Mouse (Mus musculus): ENCODE data around the gene Ddx3x.
"Not testable (repeated sequence)": the region's sequence is repeated elsewhere in the genome, so short reads cannot be mapped to it uniquely, and the experiment has no call there.

The Ddx3x gene

GRCm38 (mm10) chrX:13281329-13282088, 739 bp downstream of the Ddx3x start:
- DNase-seq (ENCODE audit: low spot score): peak; percentile 54

- no peak for DNase-seq (ENCODE audit: low spot score)
Measured at GRCm38 (mm10) chrX:13282089-13282850, 1.5 kb downstream of the Ddx3x start.

- no peak for DNase-seq (ENCODE audit: low spot score)
Measured at GRCm38 (mm10) chrX:13285772-13286171, 5.0 kb downstream of the Ddx3x start.

- no peak for DNase-seq (ENCODE audit: low spot score)
Measured at GRCm38 (mm10) chrX:13294505-13295228, 13.9 kb downstream of the Ddx3x start.

GRCm38 (mm10) chrX:13295229-13295571, 14.4 kb downstream of the Ddx3x start:
- no peak for DNase-seq (ENCODE audit: low spot score)

- DNase-seq (ENCODE audit: low spot score): not testable (repeated sequence)
Measured at GRCm38 (mm10) chrX:13296241-13296640, 15.5 kb downstream of the Ddx3x start.

- no peak for DNase-seq (ENCODE audit: low spot score)
Measured at GRCm38 (mm10) chrX:13306190-13306589, 25.4 kb downstream of the Ddx3x start.

- no peak for DNase-seq (ENCODE audit: low spot score)
Measured at GRCm38 (mm10) chrX:13311396-13311795, 30.6 kb downstream of the Ddx3x start.

- DNase-seq (ENCODE audit: low spot score): no peak
Measured at GRCm38 (mm10) chrX:13329611-13330010, 48.8 kb downstream of the Ddx3x start.

All from T-cell, adult 2 months (primary cell).